Mouse (Mus musculus): ENCODE measurements around the gene Il17f.

Il17f gene

DNA sequence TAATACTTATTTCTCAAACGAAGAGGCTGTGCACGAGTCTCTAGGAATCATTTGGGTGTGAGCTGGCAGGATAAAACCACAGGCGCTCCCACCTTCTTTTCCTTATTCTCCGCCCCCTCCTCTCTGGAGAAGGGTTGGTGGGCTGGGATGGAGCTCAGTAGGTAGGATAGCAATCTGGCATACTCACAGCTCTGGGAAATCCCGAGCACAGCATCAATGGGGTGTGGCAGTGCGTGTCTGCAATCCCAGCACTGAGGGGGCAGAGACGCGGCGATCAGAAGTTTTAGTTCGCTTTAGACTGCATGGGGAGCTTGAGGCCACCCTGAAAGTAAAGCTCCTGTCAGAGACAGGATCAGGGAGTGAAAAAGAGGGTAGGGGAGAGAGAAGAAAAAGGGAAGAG, 2.0 kb downstream of the Il17f start:
- in situ Hi-C loops (cut with MboI, MseI) = no loop called here

DNA sequence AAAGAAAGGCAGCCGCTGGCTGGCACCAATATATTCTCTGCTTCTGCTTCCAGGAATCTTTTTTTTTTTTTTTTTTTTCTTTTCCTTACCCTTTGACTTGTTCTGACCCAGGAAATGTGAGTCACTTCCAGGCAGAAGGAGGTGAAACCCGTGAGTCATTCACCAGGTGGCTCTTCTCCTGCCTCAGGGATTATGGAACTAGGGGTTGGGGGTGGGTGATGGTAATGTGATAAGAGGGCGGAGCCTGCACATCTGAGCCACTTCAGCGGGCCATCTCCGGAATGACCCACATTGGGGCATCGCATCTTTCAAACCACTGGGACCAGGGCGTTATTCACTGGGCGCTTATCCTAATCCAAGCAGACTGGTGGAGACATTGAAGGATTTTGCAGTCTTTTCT, 3.4 kb downstream of the Il17f start:
- in situ Hi-C loops (cut with MboI, MseI) = no loop called here

DNA sequence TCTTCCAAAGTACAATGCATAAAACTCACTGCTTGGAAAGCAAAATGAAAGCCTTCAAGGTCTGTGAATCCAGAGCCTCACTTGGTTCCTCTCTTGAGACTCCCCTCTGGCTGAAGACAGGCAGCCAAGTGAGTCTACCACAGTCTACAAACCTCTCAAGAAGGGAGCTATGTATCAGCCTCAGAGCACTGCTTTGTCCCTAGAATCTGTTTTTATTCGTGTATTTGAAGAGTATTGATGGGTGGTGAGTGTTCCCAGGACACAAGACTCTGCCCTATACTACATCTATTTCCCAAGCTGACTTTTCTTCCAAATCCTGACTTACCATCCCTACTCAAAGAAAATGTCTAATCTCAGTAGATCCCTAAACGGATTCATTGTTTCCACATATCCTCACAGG, 12.1 kb downstream of the Il17f start:
- in situ Hi-C loops (cut with MboI, MseI) = no loop called here

DNA sequence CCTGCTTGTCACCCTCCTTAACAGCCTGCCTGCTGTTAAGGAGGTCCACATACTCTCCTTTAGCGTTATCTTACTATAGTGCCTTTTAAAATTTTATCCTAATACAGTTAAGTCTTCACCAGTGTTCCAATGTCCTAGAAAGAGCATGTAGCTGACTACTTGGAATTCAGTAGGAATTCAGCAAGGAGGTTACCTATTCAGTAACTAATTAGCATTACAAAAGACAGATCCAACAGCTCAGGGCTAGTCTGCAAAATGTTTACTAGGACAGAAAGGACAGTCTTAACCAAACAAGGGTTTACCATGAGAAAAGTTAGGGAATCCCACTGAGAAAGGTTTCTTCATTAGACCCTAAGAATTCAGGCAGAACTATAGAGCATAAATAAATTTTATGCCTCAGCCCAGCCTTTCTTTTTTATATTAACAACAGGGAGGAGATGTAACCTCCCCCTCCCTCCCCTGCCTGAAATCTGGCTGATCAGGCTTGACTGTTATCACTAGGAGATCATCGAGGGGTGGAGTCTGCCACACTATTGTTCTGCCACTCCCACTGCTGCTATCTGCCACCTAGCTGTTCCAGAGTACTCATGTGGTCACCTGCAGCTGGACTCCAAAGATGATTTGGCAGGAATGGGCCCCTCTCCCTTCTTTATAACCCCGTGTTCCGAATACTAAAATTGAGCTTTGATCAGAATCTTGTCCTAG, 16.2 kb downstream of the Il17f start:
- in situ Hi-C loops (cut with MboI, MseI) = loop anchor here (5.0 kb wide), 1 partner anchor 102 kb away; no protein-coding TSS in a partner anchor

DNA sequence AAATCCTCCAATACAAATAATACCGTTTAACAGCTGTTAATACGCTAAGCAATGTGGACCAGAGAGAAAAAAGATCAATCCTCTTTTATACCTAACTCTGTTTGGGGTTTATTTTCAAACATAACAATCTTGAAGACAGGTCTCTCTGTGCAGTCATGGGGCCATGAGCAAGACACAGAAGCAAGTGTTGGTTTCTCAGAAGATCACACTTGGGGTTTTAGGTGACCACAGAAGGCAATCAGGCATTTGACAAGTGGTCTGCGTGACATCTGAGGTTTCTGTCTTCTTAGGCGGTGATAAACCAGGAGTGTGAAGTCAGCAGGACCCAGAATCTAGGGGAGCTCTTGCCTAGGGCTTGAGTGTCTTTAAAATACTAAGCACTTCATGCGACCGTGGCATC, 23.9 kb downstream of the Il17f start:
- in situ Hi-C loops (cut with MboI, MseI) = no loop called here

DNA sequence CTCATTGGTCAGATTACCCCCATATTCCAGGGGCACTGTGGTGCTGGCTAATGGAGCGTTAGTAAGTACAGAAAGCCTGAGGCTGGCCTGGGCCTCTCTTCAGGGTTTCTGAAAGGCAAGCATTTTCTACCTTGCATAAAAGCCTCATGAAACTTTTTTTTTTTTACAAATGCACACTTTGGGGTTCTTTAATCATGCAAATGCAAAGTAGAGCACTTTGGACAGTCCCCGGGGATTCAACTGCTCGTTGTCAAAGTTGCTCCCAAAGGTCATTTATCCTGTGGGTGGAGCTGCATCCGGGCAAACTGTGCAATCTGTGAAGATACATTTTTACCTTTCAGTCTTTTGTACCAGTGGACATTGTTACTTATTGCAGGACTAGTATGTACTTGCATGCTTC, 29.0 kb downstream of the Il17f start:
- in situ Hi-C loops (cut with MboI, MseI) = no loop called here

DNA sequence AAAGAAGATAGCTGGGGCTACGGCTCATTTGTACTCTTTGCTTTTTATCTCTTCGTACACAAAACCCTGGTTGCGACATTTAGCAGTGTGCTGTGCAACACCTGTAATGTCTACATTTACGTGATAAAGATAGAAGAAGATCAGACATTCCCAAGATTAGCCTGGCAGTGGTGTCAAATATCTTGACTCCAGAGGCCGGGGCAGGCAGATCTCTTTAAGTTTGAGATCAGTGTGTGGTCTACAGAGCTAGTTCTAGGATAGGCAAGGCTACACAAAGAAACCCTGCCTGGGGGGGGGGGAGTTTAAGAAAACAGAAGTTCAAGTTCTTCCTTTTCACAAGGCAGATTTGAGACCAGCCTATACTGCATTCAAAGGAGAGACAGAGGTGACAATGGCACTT, 30.1 kb downstream of the Il17f start:
- in situ Hi-C loops (cut with MboI, MseI) = no loop called here

DNA sequence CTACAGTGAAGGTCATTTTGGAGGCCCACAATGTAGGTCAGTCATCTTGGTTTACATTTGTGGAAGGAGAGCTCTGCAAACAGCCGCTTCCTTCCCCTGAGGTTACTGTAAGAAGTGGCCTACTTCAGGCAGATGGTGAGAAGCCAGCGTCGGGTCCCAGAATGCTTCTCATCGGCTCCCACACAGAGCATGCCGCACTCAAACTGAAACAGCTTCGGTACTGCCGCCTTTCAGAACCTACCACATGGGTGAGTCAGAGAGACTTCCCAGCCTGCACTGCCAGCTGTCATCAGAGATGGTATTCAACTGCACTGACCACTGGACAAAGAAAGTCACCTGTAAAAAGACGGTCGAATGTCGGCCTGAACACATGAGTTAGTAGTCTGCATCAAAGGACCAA, 30.6 kb downstream of the Il17f start:
- in situ Hi-C loops (cut with MboI, MseI) = no loop called here

DNA sequence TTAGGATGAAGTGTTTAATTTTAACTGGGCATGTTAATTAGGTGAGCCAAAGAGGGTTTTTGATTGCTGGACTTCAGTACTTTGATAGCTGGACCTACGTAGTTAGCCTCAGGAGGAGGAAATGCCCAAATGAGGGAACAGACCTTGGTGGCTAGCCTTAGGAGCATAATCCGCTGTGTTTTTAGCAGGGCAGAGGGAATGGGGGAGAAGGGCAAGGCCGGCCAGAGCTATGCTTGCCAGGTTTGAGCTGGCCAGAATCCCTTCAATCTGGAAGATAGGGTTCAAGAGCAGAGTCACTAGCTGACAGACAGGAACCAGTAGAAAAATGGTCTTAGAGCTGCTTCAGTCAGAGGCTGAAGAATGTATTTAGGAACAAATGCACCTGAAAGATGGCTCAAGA, 32.8 kb downstream of the Il17f start:
- in situ Hi-C loops (cut with MboI, MseI) = no loop called here

DNA sequence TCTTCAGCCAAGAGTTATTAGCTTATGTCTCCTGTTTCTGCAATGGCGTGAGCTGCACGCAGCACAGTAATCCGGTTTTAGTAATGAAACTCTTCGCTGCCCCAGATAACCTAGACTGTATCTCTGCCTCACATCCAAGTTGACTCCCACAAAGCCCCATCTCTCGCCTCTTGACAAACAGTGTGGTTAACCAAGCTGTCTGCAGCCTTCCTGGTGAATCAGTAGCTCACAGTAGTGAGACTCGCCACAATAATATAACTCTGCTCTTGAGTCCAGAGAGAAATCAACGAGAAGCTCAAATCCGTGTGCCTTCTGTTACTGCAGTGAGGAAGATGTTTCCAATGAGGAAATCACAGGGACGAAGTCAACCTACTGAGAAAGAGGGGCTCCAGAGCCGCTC, 36.0 kb downstream of the Il17f start:
- in situ Hi-C loops (cut with MboI, MseI) = no loop called here

DNA sequence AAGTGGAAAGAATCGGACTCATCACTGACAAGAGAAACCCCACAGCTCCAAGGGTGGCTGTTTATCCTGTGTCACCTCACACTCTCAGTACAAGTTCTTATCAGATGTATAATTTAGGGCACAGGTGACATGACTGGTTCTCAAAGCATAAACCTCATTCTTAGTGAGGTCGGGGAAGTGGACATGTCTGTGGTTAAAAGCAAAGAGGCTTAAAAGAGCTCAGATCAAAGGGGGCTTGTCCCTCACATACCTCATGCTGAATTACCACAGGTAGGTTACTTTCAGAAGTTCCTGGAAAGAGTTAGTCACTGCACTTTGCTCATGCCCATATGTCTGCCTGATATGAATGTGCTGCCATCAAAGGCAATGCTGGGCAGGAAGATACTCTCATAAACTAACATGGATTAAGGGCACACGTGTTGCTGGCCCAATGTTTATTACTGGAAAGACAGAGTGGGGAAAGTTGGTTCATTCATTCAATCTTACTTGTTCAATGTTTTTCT, 49.9 kb downstream of the Il17f start:
- in situ Hi-C loops (cut with MboI, MseI) = no loop called here

DNA sequence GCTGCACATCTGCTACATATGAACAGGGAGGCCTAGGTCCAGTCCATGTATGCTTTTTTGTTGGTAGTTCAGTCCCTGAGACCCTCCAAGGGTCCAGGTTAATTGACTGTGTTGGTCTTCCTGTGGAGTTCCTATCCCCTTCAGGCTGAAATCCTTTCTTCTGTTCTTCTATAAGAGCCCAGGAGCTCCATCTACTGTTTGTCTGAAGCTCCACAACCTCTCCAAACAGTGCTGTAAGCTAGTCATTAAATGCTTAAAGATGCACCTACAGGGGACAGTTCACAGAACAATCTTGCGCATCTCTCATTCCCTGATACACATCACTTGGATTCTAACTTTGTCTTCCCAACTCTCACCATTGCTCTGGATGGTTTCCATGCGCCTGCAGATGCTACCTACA, 51.9 kb downstream of the Il17f start:
- in situ Hi-C loops (cut with MboI, MseI) = no loop called here

DNA sequence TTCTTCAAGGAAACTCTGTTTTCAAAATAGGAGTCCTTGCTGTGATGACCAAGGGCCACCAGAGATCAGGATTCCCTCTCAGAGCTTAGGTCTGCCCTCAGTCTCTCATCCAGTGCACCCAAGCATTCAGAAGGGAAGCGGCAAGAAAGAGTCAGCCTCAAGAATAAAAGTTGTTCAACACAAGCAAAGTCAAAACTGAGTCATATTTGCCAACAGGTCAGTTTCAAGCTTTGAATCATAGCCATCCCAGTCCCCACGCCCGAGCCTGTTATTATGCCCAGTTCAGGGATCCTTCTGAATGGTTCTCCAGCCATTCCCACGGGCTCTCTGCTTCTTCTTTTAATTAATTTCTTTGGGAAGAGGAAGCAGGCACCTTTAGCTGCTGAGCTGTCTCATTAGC, 53.8 kb downstream of the Il17f start:
- in situ Hi-C loops (cut with MboI, MseI) = no loop called here

DNA sequence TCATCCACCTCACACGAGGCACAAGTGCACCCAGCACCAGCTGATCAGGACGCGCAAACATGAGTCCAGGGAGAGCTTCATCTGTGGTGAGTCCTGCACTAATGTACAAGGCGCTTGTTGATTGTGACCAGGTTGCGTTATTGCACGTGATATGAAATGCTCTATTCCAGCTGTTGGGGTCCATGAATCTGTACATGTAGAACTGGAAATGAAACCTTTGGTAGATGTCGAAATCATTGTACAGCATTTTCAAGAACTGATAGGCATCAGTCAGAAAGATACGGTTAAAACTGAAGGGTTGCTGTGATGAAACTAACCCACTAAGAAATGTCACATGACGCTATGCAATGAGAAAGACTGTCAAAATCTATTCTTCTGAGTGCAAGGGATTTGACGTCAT, 59.5 kb downstream of the Il17f start, which contains the start of gene Il17a:
TSS of gene Il17a (plus strand) at position 3 of the 400 bp plus-strand sequence.
- in situ Hi-C loops (cut with MboI, MseI) = no loop called here
